Mouse (Mus musculus): ENCODE results near the gene Plpp1. TPM values are rescaled to one million over a fixed set of nuclear protein-coding genes. Genes with fewer than 3 reads are reported as not detected.

The Plpp1 gene
- 59.9 and 62.3 TPM in 2 replicates for polyA plus RNA-seq (2015; fragmentation: Nextera tagmentation; extraction: Ambion mirVana)

DNA sequence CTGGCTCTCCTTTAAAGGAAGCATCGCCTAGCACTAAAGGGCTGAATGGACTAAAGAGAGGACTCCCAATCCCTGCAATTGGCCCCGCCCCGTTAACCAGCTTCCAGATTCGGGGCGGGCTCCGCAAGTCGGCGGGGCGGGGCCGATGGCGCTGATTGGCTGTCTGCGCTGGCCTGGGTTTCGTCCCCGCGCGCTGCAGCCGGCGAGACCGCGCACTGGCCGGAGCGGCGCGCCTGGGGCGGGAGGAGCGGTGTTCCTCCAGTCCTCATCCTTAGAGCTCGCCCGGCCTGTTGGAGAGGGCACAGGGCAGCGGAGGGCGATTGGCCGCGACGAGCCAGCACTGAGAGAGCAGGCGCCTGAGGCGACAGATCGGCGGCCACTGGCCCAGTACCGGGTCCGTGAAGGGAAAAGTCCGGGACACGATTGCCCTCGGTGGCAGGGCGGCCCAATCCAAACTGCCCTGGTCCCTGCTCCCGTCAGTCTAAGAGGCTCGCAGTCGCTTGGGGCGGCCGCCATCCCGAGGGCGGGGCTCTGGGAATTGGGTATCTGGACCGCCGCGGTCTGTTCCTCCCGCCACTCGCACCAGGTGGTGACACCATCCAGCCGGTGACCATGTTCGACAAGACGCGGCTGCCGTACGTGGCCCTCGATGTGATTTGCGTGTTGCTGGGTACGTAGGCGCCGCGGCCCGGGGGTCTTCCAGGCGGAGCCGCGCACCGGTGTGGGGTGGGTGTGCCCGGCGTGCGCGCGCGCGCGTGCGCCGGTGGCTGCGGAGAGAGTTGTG, at the start of gene Plpp1:
TSS of gene Plpp1 (plus strand) at position 196 of the 784 bp plus-strand sequence.
- ATAC-seq (replicated peaks), result peak; percentile 98
- Histone ChIP-seq H3K27ac (peak within 1 kb of the TSS; percentile 97), H3K4me3 (peak within 1 kb of the TSS; percentile 95), H3K4me1 (peaks cover 17% of the 10 kb centered on the region), H3K9ac (peak within 1 kb of the TSS; percentile 96), H3K27me3 (replicated peaks) (no peaks in the 10 kb centered on the region), H3K36me3 (replicated peaks) (peaks cover 1% of the 10 kb centered on the region; the same call in 1 of the 2 replicates), H3K9me3 (no peaks in the 10 kb centered on the region), H3K4me2 (peak within 1 kb of the TSS; percentile 84)
- WGBS, result under 1% methylated on average over 82 of the region's 83 CpGs

DNA sequence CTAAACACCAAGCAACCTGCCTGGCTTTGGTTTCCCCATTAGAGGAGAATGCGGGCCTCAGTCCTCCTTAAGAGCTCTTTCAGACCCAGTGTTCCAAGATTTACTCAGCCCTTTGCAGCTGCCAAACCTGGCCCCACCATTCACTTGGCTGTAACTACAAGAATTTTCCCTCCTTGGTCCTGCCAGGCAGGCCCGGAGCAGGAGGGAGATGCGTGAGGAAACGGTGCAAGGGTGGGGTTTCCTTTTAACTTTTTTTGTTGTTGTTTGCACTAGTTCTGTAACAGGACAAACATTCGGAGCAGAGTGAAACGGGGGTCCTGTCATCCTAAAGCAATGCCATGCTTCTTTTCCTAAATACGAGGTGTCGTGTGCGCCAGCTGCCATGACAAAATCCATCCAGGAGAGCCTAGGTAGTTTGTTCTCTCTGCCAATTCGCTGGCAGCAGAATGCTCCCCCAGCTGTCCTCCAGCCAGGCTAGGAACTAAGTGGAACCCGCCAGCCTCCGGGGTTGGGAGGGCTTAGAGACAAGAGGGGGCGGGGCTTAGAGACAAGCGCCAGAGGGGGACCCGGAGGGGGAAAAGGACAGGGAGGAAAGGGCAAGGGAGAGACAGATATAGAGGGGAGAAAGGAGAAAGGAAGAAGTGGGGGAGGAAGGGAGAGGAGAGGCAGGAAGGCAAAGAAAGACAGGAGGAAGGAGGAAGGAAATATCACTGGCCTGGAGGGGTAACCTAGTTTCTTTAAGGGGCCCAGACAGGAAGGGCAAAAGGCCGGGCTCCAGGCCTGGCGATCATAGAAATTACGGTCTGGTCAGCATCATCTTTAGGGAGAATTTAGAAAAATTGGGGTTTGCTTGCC, 48.9 kb upstream of the Plpp1 start:
- Histone ChIP-seq H3K4me3 (no peak overlapping the region), H3K27ac (no peak overlapping the region), H3K4me2 (peak overlapping the region; percentile 26; the same call in 1 of the 2 replicates), H3K36me3 (replicated peaks) (no peaks in the 10 kb centered on the region), H3K27me3 (replicated peaks) (no peaks in the 10 kb centered on the region), H3K9me3 (no peaks in the 10 kb centered on the region), H3K9ac (no peak overlapping the region), H3K4me1 (peaks cover 8% of the 10 kb centered on the region; the same call in 1 of the 2 replicates)
- whole genome bisulfite sequencing, result 37% methylated on average over 18 of the region's 18 CpGs
- no peak for ATAC-seq (replicated peaks)

DNA sequence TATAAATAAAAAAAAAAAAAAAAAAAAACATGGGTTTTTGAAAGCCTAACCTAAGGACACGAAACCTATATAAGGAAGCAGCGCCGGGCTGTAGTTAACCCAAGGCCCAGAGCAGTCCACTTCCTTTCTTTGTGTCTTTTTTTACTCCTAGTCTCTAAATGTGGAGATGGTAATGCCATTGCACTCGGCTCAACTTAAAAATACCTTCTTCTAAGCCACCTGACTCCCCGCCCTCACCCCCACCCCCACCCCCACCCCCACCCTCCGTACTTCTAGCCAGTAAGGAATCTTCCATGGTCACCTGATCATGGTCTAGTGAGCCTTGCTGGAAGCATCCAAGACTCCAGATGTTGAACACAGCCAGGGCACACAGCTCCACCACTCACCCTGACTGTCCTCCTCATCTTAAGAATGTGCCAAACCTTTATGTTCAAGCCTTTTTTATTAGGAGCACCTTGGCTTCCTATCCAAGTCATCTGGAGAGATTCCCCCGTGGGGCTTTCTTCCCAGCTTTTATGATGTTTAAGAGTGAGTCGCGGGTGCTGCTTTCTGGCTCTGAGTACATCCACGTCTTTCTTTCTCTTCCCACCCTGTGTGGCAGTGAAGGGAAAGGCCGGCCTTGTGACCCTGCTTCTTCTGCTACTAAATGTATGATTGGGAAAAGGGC, 48.1 kb upstream of the Plpp1 start:
- WGBS, result 79% methylated on average over 11 of the region's 11 CpGs
- peaks cover 8% of the 10 kb centered on the region; the same call in 1 of the 2 replicates for H3K4me1 ChIP-seq
- ATAC-seq (replicated peaks), result no peak
- no peaks in the 10 kb centered on the region for H3K36me3 ChIP-seq (replicated peaks)
- no peak overlapping the region for H3K27ac ChIP-seq
- no peak overlapping the region for H3K4me3 ChIP-seq
- H3K9ac ChIP-seq, result no peak overlapping the region
- H3K9me3 ChIP-seq, result no peaks in the 10 kb centered on the region
- H3K27me3 ChIP-seq (replicated peaks), result no peaks in the 10 kb centered on the region
- H3K4me2 ChIP-seq, result no peak overlapping the region

DNA sequence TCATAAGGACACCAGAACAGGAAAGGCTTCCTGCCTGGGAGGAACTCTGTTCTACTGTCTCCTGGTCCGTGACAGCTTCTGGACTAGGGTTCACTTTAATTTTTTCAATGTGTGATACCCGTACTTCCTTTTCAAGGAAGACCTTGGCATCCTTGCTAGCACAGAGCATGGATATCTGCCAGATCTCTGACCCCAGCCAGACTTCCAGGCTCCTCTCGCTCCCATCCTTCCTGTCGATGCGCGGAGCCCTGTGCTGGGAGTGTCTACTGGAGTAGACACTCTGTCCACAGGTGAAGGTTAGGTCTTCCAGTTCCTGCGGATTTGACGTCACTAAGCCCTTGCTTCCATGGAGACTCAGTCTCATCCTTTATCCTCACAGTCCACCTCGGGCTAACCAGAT, 47.1 kb upstream of the Plpp1 start:
- ATAC-seq (replicated peaks), result no peak
- H3K9ac ChIP-seq, result no peak overlapping the region
- peaks cover 8% of the 10 kb centered on the region; the same call in 1 of the 2 replicates for H3K4me1 ChIP-seq
- no peaks in the 10 kb centered on the region for H3K9me3 ChIP-seq
- no peak overlapping the region for H3K27ac ChIP-seq
- no peak overlapping the region for H3K4me3 ChIP-seq
- no peaks in the 10 kb centered on the region for H3K27me3 ChIP-seq (replicated peaks)
- whole genome bisulfite sequencing, result 88% methylated on average over 9 of the region's 9 CpGs
- H3K36me3 ChIP-seq (replicated peaks), result no peaks in the 10 kb centered on the region
- no peak overlapping the region for H3K4me2 ChIP-seq

DNA sequence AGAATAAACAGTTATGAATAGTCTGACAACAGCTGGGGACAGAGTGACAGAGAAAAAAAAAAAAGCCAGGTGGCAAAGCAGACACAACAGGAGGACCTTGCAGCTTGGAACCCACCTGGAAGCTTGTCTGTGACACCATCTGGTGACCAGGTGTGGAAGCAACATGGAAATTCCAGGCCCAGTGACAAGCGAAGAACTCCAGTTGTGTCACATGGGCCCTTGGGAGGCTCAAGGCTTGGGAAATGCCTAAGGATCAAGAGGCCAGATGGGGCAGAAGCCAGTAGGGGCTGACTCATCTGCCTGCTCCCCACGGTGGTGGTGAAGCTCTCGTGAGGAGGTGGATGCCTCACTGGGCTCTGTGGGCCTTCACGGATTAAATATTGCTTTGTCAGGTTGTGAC, 45.7 kb upstream of the Plpp1 start:
- Histone ChIP-seq H3K27ac (no peak overlapping the region), H3K9ac (no peak overlapping the region), H3K4me2 (no peak overlapping the region), H3K4me1 (peaks cover 8% of the 10 kb centered on the region; the same call in 1 of the 2 replicates), H3K27me3 (replicated peaks) (no peaks in the 10 kb centered on the region), H3K36me3 (replicated peaks) (no peaks in the 10 kb centered on the region), H3K9me3 (no peaks in the 10 kb centered on the region), H3K4me3 (no peak overlapping the region)
- ATAC-seq (replicated peaks), result no peak
- 57% methylated on average over 4 of the region's 4 CpGs for WGBS

DNA sequence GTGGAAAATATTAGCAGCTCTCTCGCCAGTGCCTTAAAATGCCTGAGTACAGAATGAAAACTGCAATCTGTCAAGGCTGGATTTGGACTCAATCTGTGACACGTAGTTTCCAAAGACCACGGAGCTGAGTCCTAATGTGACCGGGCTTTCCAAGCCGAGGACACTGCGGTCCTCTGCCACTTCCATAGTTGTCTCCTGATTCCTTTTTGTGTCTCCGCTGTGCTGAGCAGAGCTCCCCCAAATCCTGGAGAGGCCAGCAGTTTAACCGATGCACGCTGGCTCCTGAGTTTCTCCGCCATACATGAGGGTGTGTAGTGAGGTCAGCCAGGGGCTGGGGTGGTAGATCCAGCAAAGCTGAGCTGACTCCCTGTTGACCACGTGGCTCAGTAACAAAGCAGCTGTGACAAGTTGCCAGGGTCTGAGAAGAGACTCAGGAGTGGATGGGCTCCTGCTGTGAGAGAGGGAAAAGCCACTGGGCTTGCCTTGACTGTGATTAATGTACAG, 45.0 kb upstream of the Plpp1 start:
- Histone ChIP-seq H3K4me2 (no peak overlapping the region), H3K9me3 (no peaks in the 10 kb centered on the region), H3K4me3 (no peak overlapping the region), H3K4me1 (peaks cover 8% of the 10 kb centered on the region; the same call in 1 of the 2 replicates), H3K27me3 (replicated peaks) (no peaks in the 10 kb centered on the region), H3K27ac (no peak overlapping the region), H3K9ac (no peak overlapping the region), H3K36me3 (replicated peaks) (no peaks in the 10 kb centered on the region)
- WGBS, result 55% methylated on average over 11 of the region's 11 CpGs
- ATAC-seq (replicated peaks), result peak; percentile 64; the same call in 1 of the 2 replicates

DNA sequence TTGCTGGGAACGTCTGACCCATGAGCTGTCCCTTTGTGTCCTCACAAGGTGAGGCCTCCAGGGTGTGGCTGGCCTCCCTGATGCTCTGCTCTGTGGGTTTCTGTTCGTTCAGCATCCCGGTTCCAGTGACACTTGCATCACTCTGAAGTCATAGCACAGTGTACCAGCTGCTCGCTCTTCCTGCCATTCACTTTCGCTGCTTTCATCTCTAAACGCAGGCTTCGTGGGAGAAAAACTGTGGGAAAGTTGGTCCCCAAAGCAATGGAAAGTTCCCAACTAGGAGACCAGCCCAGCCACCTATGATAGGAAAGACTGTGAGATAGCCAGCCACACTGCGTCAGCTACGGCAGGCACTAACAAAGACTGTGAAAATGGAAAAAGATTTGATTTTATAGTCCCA, 43.2 kb upstream of the Plpp1 start:
- H3K27me3 ChIP-seq (replicated peaks), result no peaks in the 10 kb centered on the region
- no peak overlapping the region for H3K4me2 ChIP-seq
- ATAC-seq (replicated peaks), result no peak
- H3K9ac ChIP-seq, result no peak overlapping the region
- H3K27ac ChIP-seq, result no peak overlapping the region
- H3K4me1 ChIP-seq, result no peaks in the 10 kb centered on the region
- H3K4me3 ChIP-seq, result no peak overlapping the region
- WGBS, result 84% methylated on average over 9 of the region's 9 CpGs
- no peaks in the 10 kb centered on the region for H3K9me3 ChIP-seq
- H3K36me3 ChIP-seq (replicated peaks), result no peaks in the 10 kb centered on the region

DNA sequence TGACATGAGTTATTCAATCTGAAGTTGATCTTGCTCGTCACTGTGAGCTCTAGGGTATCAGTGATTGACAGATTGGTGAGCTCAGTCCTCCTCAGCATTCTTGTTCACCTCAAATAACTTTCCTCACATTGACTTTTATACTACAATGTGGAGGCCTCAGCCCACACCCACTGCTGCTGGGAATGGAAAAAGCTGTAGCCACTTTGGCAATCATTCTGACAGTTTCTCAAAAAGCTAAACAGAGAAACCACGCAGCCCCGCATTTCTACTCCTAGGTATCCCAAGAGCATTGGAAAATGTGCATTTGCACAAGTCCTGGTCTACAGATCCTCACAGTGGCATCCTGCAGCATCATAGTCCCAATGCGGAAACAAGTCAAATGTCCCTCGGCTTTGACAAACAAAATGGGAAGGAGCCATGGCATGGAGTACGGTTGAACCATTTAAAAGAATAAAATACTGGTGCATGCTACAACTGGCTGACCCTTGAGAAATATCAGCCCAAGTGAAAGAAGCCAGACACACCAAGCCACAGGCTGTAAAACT, 42.0 kb upstream of the Plpp1 start:
- ATAC-seq (replicated peaks), result no peak
- H3K9me3 ChIP-seq, result no peaks in the 10 kb centered on the region
- H3K9ac ChIP-seq, result no peak overlapping the region
- H3K4me2 ChIP-seq, result no peak overlapping the region
- no peaks in the 10 kb centered on the region for H3K4me1 ChIP-seq
- H3K36me3 ChIP-seq (replicated peaks), result no peaks in the 10 kb centered on the region
- no peak overlapping the region for H3K27ac ChIP-seq
- no peaks in the 10 kb centered on the region for H3K27me3 ChIP-seq (replicated peaks)
- H3K4me3 ChIP-seq, result no peak overlapping the region
- WGBS, result 89% methylated on average over 6 of the region's 6 CpGs

DNA sequence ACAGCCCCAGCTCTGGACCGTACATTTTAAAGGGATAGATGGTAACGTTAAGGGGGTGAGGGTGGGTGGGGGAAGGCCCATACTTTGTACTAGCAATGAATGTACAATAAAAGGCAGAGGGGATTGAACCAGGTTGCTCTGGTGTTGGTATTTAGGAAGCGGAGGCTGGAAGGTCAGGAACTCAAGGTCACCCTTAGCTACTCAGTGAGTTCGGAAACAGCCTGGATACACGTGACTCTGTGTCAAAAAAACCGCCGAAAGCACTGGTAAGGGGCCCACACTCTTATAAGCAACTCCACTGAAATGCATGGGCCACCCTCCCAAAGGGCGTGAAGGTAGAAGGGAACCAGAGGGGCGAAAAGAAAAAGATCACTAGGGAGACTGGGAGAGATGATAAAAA, 41.2 kb upstream of the Plpp1 start:
- Histone ChIP-seq H3K9me3 (no peaks in the 10 kb centered on the region), H3K9ac (no peak overlapping the region), H3K27me3 (replicated peaks) (no peaks in the 10 kb centered on the region), H3K4me3 (no peak overlapping the region), H3K4me2 (no peak overlapping the region), H3K27ac (no peak overlapping the region), H3K36me3 (replicated peaks) (no peaks in the 10 kb centered on the region), H3K4me1 (no peaks in the 10 kb centered on the region)
- WGBS, result 83% methylated on average over 9 of the region's 9 CpGs
- ATAC-seq (replicated peaks), result no peak

DNA sequence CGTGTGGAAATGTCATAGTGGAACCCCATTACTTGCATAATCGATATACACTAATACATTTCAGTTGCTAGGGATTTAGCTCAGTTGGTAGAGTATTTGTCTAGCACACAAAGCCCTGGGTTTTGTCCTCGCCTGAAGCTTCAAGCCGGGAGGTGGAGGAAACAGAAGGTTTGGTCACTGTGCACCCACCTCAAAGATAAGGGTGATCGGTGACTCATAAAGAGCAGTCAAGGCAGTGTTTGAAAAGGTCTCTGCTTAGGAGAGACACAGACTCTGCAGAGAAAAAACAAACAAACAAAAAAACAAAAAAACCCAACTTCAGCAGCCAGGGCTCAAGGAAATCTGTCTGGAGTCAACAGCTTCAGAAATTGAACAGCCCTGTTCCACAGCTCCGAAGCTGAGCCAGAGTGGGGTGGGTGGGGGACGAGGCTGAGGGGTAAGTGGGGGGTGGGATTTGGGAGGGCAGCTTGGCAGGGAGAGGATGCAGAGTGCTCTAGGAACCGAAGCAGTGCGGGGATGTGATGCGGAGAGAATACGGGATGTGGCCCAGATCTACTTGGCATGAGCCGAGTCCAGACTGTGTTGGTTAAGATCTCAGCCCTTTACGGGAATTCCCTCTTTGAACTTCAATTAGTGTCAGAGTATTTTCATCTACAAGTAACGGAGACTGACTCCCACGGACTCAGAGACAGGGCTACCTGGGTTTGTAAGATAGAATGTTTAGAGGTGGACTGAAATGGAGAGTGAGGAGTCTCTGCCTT, 40.6 kb upstream of the Plpp1 start:
- WGBS, result 66% methylated on average over 15 of the region's 15 CpGs

DNA sequence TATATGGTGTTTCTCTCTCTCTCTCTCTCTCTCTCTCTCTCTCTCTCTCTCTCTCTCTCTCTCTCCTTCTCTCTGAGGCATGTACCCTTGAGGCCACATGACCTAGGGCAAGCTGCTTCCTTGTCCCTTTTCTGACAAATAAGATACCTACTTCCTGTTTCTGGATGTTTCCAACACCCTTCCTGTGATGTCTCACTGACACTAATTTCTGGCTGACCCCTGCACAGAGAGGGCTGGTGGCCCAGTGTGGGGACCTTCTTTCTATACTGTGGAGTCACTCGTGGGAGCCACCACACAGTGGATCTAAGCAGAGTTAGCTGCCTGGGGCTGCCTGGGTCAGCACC, 40.1 kb upstream of the Plpp1 start:
- H3K27ac ChIP-seq, result no peak overlapping the region
- no peak for ATAC-seq (replicated peaks)
- no peak overlapping the region for H3K4me3 ChIP-seq
- no peaks in the 10 kb centered on the region for H3K27me3 ChIP-seq (replicated peaks)
- 47% methylated on average over 1 of the region's 1 CpGs for WGBS
- H3K4me1 ChIP-seq, result no peaks in the 10 kb centered on the region
- no peaks in the 10 kb centered on the region for H3K36me3 ChIP-seq (replicated peaks)
- H3K4me2 ChIP-seq, result no peak overlapping the region
- H3K9ac ChIP-seq, result no peak overlapping the region
- H3K9me3 ChIP-seq, result no peaks in the 10 kb centered on the region

More for the DNA sequence above, 40.6 kb upstream of the Plpp1 start:
- Histone ChIP-seq H3K36me3 (replicated peaks) (no peaks in the 10 kb centered on the region), H3K4me3 (no peak overlapping the region), H3K27ac (no peak overlapping the region), H3K9me3 (no peaks in the 10 kb centered on the region), H3K27me3 (replicated peaks) (no peaks in the 10 kb centered on the region), H3K4me1 (no peaks in the 10 kb centered on the region), H3K9ac (no peak overlapping the region), H3K4me2 (no peak overlapping the region)
- ATAC-seq (replicated peaks), result no peak
